Mouse (Mus musculus): ENCODE measurements at regions not wholly inside any gene's neighbourhood (a gene's known extent, or its start where the extent isn't known, plus 50 kb on each side); places are given as distances from the start of the nearest gene placed in this dataset.

DNA sequence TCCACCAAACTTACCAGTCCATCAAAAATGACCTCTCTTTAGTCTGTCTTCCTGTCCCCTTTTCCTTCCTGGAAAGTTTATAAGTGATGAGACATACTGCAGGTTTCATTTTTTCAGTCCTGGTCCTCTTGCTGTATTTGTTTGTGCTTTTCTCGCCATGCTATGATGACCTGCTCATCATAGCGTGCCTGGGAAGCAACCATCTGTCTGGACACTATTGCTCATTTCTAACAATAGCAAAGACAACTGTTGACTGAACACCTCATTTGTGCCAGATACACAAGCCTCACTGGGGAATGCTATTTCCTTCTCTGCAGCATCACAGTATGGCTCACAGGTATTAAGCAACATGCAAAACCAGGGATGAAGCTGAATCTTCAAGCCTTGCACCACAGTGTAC, 85.2 kb upstream of the Cdkn2b start:
- DNase-seq (ENCODE audit: low spot score): no peak
- no peaks in the 10 kb centered on the region for H3K36me3 ChIP-seq (replicated peaks; ENCODE audit: control insufficient read depth, insufficient read depth, low read length)
- no peak overlapping the region for H3K27ac ChIP-seq (ENCODE audit: low read depth)
- H3K27me3 ChIP-seq (ENCODE audit: control insufficient read depth, insufficient read depth, low read length): no peaks in the 10 kb centered on the region
- no peaks in the 10 kb centered on the region for H3K4me1 ChIP-seq (ENCODE audit: control insufficient read depth, insufficient read depth)
- H3K9me3 ChIP-seq (replicated peaks; ENCODE audit: control insufficient read depth, low read length): no peaks in the 10 kb centered on the region
- ATAC-seq (ENCODE audit: insufficient read depth, low read depth): no peak
- 71% methylated on average over 2 of the region's 2 CpGs for WGBS
- H3K4me3 ChIP-seq (ENCODE audit: low read depth, low read length): no peak overlapping the region
- H3K4me2 ChIP-seq (ENCODE audit: low read depth, low read length): no peak overlapping the region
- no peak for TF ChIP-seq EP300 (IDR thresholded peaks at IDR 0.05; ENCODE audit: low read depth)
- no peak for TF ChIP-seq CTCF (IDR thresholded peaks at IDR 0.05; ENCODE audit: low read depth)
- no peak overlapping the region for H3K9ac ChIP-seq (replicated peaks; ENCODE audit: low read depth, low read length)

DNA sequence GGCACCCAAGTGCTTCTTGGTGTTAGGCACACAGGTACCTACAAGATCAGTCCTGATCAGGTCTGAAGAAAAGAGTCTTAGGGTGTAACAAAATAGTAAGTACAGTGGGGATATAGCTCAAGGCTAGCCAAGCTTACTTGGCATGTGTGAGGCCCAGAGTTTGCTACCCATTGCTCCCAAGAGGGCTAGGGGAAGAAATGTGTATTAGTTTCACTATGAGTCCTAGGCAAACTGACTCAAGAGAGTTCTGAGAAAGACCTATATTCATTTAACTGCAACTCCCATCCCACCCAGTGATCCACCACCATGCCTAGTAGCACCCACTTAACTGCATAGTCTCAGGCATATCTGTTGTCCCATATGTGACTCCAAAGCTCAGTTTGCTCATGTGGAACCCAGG, 84.5 kb upstream of the Cdkn2b start:
- no peaks in the 10 kb centered on the region for H3K4me1 ChIP-seq (ENCODE audit: control insufficient read depth, insufficient read depth)
- no peak for ATAC-seq (ENCODE audit: insufficient read depth, low read depth)
- H3K9ac ChIP-seq (replicated peaks; ENCODE audit: low read depth, low read length): no peak overlapping the region
- H3K4me2 ChIP-seq (ENCODE audit: low read depth, low read length): no peak overlapping the region
- no peak overlapping the region for H3K4me3 ChIP-seq (ENCODE audit: low read depth, low read length)
- H3K36me3 ChIP-seq (replicated peaks; ENCODE audit: control insufficient read depth, insufficient read depth, low read length): no peaks in the 10 kb centered on the region
- no peak for DNase-seq (ENCODE audit: low spot score)
- TF ChIP-seq CTCF (IDR thresholded peaks at IDR 0.05; ENCODE audit: low read depth): no peak
- TF ChIP-seq EP300 (IDR thresholded peaks at IDR 0.05; ENCODE audit: low read depth): no peak
- H3K27ac ChIP-seq (ENCODE audit: low read depth): no peak overlapping the region
- no peaks in the 10 kb centered on the region for H3K9me3 ChIP-seq (replicated peaks; ENCODE audit: control insufficient read depth, low read length)
- no peaks in the 10 kb centered on the region for H3K27me3 ChIP-seq (ENCODE audit: control insufficient read depth, insufficient read depth, low read length)

DNA sequence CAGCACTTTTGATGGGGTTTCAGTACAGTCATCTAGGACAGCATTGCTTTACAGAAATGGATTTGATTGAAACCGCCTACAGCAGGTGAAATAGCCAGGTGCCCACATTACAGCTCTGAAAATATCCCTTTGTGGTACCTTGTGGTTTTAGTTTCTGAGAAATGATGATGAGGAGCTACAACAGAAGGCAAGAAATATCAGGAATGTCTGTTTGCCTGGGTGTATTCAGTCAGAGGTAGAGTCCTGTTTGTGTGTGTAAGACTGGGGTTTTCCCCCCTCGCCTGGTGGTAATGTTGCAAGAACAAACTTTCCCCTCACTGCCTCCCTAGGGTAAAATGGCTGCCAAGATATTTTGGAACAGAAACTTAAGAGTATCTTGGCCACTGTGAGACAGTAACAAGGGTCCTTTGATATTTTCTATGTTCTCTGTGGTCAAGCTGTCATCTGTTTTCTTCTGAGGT, 82.4 kb upstream of the Cdkn2b start:
- Histone ChIP-seq H3K36me3 (replicated peaks; ENCODE audit: control insufficient read depth, insufficient read depth, low read length) (no peaks in the 10 kb centered on the region), H3K27ac (ENCODE audit: low read depth) (no peak overlapping the region), H3K9ac (replicated peaks; ENCODE audit: low read depth, low read length) (no peak overlapping the region), H3K4me2 (ENCODE audit: low read depth, low read length) (no peak overlapping the region), H3K4me1 (ENCODE audit: control insufficient read depth, insufficient read depth) (no peaks in the 10 kb centered on the region), H3K4me3 (ENCODE audit: low read depth, low read length) (no peak overlapping the region), H3K27me3 (ENCODE audit: control insufficient read depth, insufficient read depth, low read length) (no peaks in the 10 kb centered on the region), H3K9me3 (replicated peaks; ENCODE audit: control insufficient read depth, low read length) (no peaks in the 10 kb centered on the region)
- ATAC-seq (ENCODE audit: insufficient read depth, low read depth) (no peak), DNase-seq (ENCODE audit: low spot score) (no peak)
- 76% methylated on average over 2 of the region's 2 CpGs for WGBS
- TF ChIP-seq CTCF (IDR thresholded peaks at IDR 0.05; ENCODE audit: low read depth) (no peak), EP300 (IDR thresholded peaks at IDR 0.05; ENCODE audit: low read depth) (no peak)

DNA sequence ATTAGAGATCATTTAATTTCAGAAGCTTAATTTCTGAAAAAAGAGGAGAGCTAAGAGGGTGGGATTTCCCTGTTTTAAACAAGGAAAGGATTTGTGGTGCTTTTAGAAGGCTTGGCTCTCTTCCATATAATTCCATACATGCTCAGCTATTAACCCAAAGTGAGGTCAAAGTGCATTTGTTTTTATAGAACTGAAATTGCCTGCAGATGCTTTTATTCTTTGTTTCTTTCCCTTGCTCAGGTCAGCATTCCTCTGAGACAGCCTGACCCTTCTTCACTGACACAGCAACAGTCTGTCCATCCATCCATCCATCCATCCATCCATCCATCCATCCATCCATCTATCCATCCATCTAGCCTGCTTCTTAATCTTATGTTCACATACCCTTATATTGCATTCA, 82.0 kb upstream of the Cdkn2b start:
- no peak overlapping the region for H3K27ac ChIP-seq (ENCODE audit: low read depth)
- DNase-seq (ENCODE audit: low spot score): no peak
- H3K4me1 ChIP-seq (ENCODE audit: control insufficient read depth, insufficient read depth): no peaks in the 10 kb centered on the region
- no peaks in the 10 kb centered on the region for H3K27me3 ChIP-seq (ENCODE audit: control insufficient read depth, insufficient read depth, low read length)
- TF ChIP-seq CTCF (IDR thresholded peaks at IDR 0.05; ENCODE audit: low read depth): no peak
- no peak for TF ChIP-seq EP300 (IDR thresholded peaks at IDR 0.05; ENCODE audit: low read depth)
- no peaks in the 10 kb centered on the region for H3K36me3 ChIP-seq (replicated peaks; ENCODE audit: control insufficient read depth, insufficient read depth, low read length)
- H3K4me3 ChIP-seq (ENCODE audit: low read depth, low read length): no peak overlapping the region
- H3K4me2 ChIP-seq (ENCODE audit: low read depth, low read length): no peak overlapping the region
- ATAC-seq (ENCODE audit: insufficient read depth, low read depth): no peak
- no peaks in the 10 kb centered on the region for H3K9me3 ChIP-seq (replicated peaks; ENCODE audit: control insufficient read depth, low read length)
- H3K9ac ChIP-seq (replicated peaks; ENCODE audit: low read depth, low read length): no peak overlapping the region

DNA sequence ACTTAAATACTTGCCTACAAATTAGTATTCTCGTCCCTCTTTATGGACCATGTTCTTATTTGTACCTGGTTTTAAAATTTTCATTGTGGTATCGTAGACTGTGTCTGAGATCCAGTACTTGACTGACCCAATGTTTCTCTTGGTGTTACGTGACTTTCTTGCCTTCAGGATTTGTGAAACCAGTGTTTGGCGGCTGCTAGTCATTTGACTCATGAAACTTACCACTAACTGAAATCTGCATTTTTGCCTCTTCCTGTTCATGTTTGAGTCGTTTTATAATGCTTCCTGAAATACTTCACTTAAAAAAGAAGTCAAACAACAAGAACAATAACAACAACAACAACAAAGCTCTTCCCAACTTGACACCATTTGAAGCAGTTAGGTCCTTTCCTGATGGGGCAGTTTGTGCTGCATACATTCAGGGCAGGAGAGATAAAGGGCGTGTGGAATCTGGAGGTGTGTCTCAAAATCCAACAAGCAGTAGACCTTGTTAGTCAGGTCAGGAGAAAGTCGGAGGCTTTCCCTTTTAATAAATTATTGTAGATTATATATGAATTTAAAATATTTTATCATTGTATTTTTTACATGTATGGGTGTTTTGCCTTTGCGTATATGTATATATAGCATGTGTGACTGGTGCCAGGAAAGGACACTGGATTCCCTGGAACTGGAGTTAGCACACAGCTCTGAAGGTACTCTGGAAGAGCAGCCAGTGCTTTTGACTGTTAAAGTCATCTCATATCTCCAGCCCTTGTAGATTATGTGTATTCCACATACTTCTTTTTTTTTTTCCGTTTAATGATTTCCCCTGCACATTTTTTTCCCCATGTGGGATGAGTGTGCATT, 80.8 kb upstream of the Cdkn2b start:
- TF ChIP-seq CTCF (IDR thresholded peaks at IDR 0.05; ENCODE audit: low read depth): no peak
- TF ChIP-seq EP300 (IDR thresholded peaks at IDR 0.05; ENCODE audit: low read depth): no peak
- WGBS: 72% methylated on average over 9 of the region's 9 CpGs

DNA sequence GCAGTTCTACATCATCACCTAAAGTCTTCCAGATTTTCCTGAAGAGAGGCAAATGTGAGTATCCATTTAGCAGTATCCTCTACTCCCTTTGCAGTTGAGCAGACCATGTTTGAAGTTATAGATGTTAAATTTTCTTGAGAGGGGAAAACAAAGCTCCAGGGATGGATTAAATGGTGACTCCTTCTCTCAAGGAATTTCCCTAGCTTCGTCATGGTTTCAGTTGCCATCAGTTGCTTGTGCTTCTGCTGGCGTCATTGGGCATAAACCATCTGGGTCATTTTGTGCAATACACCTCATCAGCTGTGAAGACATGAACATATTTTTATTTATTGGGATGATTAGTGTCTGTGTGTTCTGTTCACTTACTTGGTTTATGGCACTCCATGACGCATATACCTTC, 72.7 kb upstream of the Cdkn2b start:
- no peak overlapping the region for H3K4me3 ChIP-seq (ENCODE audit: low read depth, low read length)
- 88% methylated on average over 3 of the region's 3 CpGs for WGBS
- ATAC-seq (ENCODE audit: insufficient read depth, low read depth) (no peak), DNase-seq (ENCODE audit: low spot score) (no peak)
- H3K36me3 ChIP-seq (replicated peaks; ENCODE audit: control insufficient read depth, insufficient read depth, low read length): no peaks in the 10 kb centered on the region
- TF ChIP-seq EP300 (IDR thresholded peaks at IDR 0.05; ENCODE audit: low read depth): no peak
- no peak for TF ChIP-seq CTCF (IDR thresholded peaks at IDR 0.05; ENCODE audit: low read depth)
- no peak overlapping the region for H3K27ac ChIP-seq (ENCODE audit: low read depth)
- H3K9me3 ChIP-seq (replicated peaks; ENCODE audit: control insufficient read depth, low read length): no peaks in the 10 kb centered on the region
- no peaks in the 10 kb centered on the region for H3K27me3 ChIP-seq (ENCODE audit: control insufficient read depth, insufficient read depth, low read length)
- no peaks in the 10 kb centered on the region for H3K4me1 ChIP-seq (ENCODE audit: control insufficient read depth, insufficient read depth)
- H3K9ac ChIP-seq (replicated peaks; ENCODE audit: low read depth, low read length): no peak overlapping the region
- H3K4me2 ChIP-seq (ENCODE audit: low read depth, low read length): no peak overlapping the region

More for the DNA sequence above, 80.8 kb upstream of the Cdkn2b start:
- ATAC-seq (ENCODE audit: insufficient read depth, low read depth) (no peak), DNase-seq (ENCODE audit: low spot score) (no peak)
- H3K27ac ChIP-seq (ENCODE audit: low read depth): no peak overlapping the region
- no peaks in the 10 kb centered on the region for H3K4me1 ChIP-seq (ENCODE audit: control insufficient read depth, insufficient read depth)
- no peaks in the 10 kb centered on the region for H3K27me3 ChIP-seq (ENCODE audit: control insufficient read depth, insufficient read depth, low read length)
- H3K9me3 ChIP-seq (replicated peaks; ENCODE audit: control insufficient read depth, low read length): no peaks in the 10 kb centered on the region
- H3K4me2 ChIP-seq (ENCODE audit: low read depth, low read length): no peak overlapping the region
- no peaks in the 10 kb centered on the region for H3K36me3 ChIP-seq (replicated peaks; ENCODE audit: control insufficient read depth, insufficient read depth, low read length)
- H3K4me3 ChIP-seq (ENCODE audit: low read depth, low read length): no peak overlapping the region
- H3K9ac ChIP-seq (replicated peaks; ENCODE audit: low read depth, low read length): no peak overlapping the region
